Mouse (Mus musculus): ENCODE data around the gene Ralgapb. TPM values are rescaled to one million over a fixed set of nuclear protein-coding genes. Genes with fewer than 3 reads are reported as not detected.

The Ralgapb gene
- polyA plus RNA-seq, 1 experiment from 2014 or later: 25.9 TPM

GRCm38 (mm10) chr2:158370173-158370550, 39.5 kb upstream of the Ralgapb start:
- Histone ChIP-seq H3K9me3 (ENCODE audit: control insufficient read depth, low read length) (no peaks in the 10 kb centered on the region), H3K4me2 (replicated peaks; ENCODE audit: low read depth, low read length) (no peak overlapping the region), H3K9ac (ENCODE audit: low read depth, low read length) (no peak overlapping the region), H3K36me3 (ENCODE audit: control insufficient read depth, insufficient read depth, low read length) (no peaks in the 10 kb centered on the region), H3K4me3 (ENCODE audit: low read length) (no peak overlapping the region), H3K27ac (ENCODE audit: low read depth, low read length) (no peak overlapping the region), H3K4me1 (ENCODE audit: control insufficient read depth, insufficient read depth, low read length) (no peaks in the 10 kb centered on the region; the same call in 1 of the 2 replicates), H3K27me3 (ENCODE audit: control insufficient read depth, insufficient read depth, low read length) (peaks cover 2% of the 10 kb centered on the region; the same call in 1 of the 2 replicates)
- WGBS: 17% methylated on average over 5 of the region's 5 CpGs
- no peak for ATAC-seq (ENCODE audit: low FRiP score, low TSS enrichment)

- no peaks in the 10 kb centered on the region; the same call in 1 of the 2 replicates for H3K4me1 ChIP-seq (ENCODE audit: control insufficient read depth, insufficient read depth, low read length)
- no peaks in the 10 kb centered on the region for H3K36me3 ChIP-seq (ENCODE audit: control insufficient read depth, insufficient read depth, low read length)
- no peaks in the 10 kb centered on the region for H3K9me3 ChIP-seq (ENCODE audit: control insufficient read depth, low read length)
- ATAC-seq (ENCODE audit: low FRiP score, low TSS enrichment): no peak
- H3K27me3 ChIP-seq (ENCODE audit: control insufficient read depth, insufficient read depth, low read length): peaks cover 21% of the 10 kb centered on the region
- H3K27ac ChIP-seq (ENCODE audit: low read depth, low read length): no peak overlapping the region
- H3K4me3 ChIP-seq (ENCODE audit: low read length): no peak overlapping the region
- 82% methylated on average over 5 of the region's 5 CpGs for WGBS
- H3K4me2 ChIP-seq (replicated peaks; ENCODE audit: low read depth, low read length): no peak overlapping the region
- no peak overlapping the region for H3K9ac ChIP-seq (ENCODE audit: low read depth, low read length)
These were observed 36.6 kb upstream of the Ralgapb start for GRCm38 (mm10) chr2:158373061-158373460.

GRCm38 (mm10) chr2:158373516-158373915, 36.1 kb upstream of the Ralgapb start:
- no peak for ATAC-seq (ENCODE audit: low FRiP score, low TSS enrichment)
- H3K9me3 ChIP-seq (ENCODE audit: control insufficient read depth, low read length): no peaks in the 10 kb centered on the region
- no peaks in the 10 kb centered on the region for H3K36me3 ChIP-seq (ENCODE audit: control insufficient read depth, insufficient read depth, low read length)
- H3K4me1 ChIP-seq (ENCODE audit: control insufficient read depth, insufficient read depth, low read length): no peaks in the 10 kb centered on the region; the same call in 1 of the 2 replicates
- no peak overlapping the region for H3K27ac ChIP-seq (ENCODE audit: low read depth, low read length)
- H3K27me3 ChIP-seq (ENCODE audit: control insufficient read depth, insufficient read depth, low read length): peaks cover 21% of the 10 kb centered on the region
- no peak overlapping the region for H3K4me3 ChIP-seq (ENCODE audit: low read length)
- no peak overlapping the region for H3K4me2 ChIP-seq (replicated peaks; ENCODE audit: low read depth, low read length)
- no peak overlapping the region for H3K9ac ChIP-seq (ENCODE audit: low read depth, low read length)
- WGBS: 54% methylated on average over 7 of the region's 7 CpGs

GRCm38 (mm10) chr2:158375443-158376122, 34.1 kb upstream of the Ralgapb start, which contains the start of gene Snhg11:
Gene Snhg11 (plus strand): TSS chr2:158375638.
- Histone ChIP-seq H3K9me3 (ENCODE audit: control insufficient read depth, low read length) (no peaks in the 10 kb centered on the region), H3K4me3 (ENCODE audit: low read length) (peak within 1 kb of the TSS; percentile 37), H3K27me3 (ENCODE audit: control insufficient read depth, insufficient read depth, low read length) (peaks cover 21% of the 10 kb centered on the region), H3K9ac (ENCODE audit: low read depth, low read length) (peak within 1 kb of the TSS; percentile 42), H3K36me3 (ENCODE audit: control insufficient read depth, insufficient read depth, low read length) (no peaks in the 10 kb centered on the region), H3K4me2 (replicated peaks; ENCODE audit: low read depth, low read length) (peak within 1 kb of the TSS; percentile 69), H3K27ac (ENCODE audit: low read depth, low read length) (no peak within 1 kb of the TSS), H3K4me1 (ENCODE audit: control insufficient read depth, insufficient read depth, low read length) (no peaks in the 10 kb centered on the region; the same call in 1 of the 2 replicates)
- ATAC-seq (ENCODE audit: low FRiP score, low TSS enrichment): peak; percentile 69
- 1% methylated on average over 35 of the region's 36 CpGs for WGBS

GRCm38 (mm10) chr2:158376123-158376687, 33.4 kb upstream of the Ralgapb start:
- peak overlapping the region; percentile 37 for H3K4me3 ChIP-seq (ENCODE audit: low read length)
- H3K27ac ChIP-seq (ENCODE audit: low read depth, low read length): no peak overlapping the region
- H3K27me3 ChIP-seq (ENCODE audit: control insufficient read depth, insufficient read depth, low read length): peaks cover 21% of the 10 kb centered on the region
- H3K4me2 ChIP-seq (replicated peaks; ENCODE audit: low read depth, low read length): peak overlapping the region; percentile 69
- no peaks in the 10 kb centered on the region for H3K9me3 ChIP-seq (ENCODE audit: control insufficient read depth, low read length)
- no peak for ATAC-seq (ENCODE audit: low FRiP score, low TSS enrichment)
- H3K36me3 ChIP-seq (ENCODE audit: control insufficient read depth, insufficient read depth, low read length): no peaks in the 10 kb centered on the region
- 23% methylated on average over 12 of the region's 12 CpGs for WGBS
- no peaks in the 10 kb centered on the region; the same call in 1 of the 2 replicates for H3K4me1 ChIP-seq (ENCODE audit: control insufficient read depth, insufficient read depth, low read length)
- 0 out of 2 replicates have a peak overlapping the region, but pooled peaks have one; percentile 42 for H3K9ac ChIP-seq (ENCODE audit: low read depth, low read length)

GRCm38 (mm10) chr2:158376798-158377197, 32.9 kb upstream of the Ralgapb start:
- no peak for ATAC-seq (ENCODE audit: low FRiP score, low TSS enrichment)
- 67% methylated on average over 7 of the region's 7 CpGs for WGBS
- Histone ChIP-seq H3K9me3 (ENCODE audit: control insufficient read depth, low read length) (no peaks in the 10 kb centered on the region), H3K4me3 (ENCODE audit: low read length) (no peak overlapping the region), H3K27me3 (ENCODE audit: control insufficient read depth, insufficient read depth, low read length) (peaks cover 21% of the 10 kb centered on the region), H3K36me3 (ENCODE audit: control insufficient read depth, insufficient read depth, low read length) (no peaks in the 10 kb centered on the region), H3K4me1 (ENCODE audit: control insufficient read depth, insufficient read depth, low read length) (no peaks in the 10 kb centered on the region; the same call in 1 of the 2 replicates), H3K9ac (ENCODE audit: low read depth, low read length) (no peak overlapping the region), H3K4me2 (replicated peaks; ENCODE audit: low read depth, low read length) (no peak overlapping the region), H3K27ac (ENCODE audit: low read depth, low read length) (no peak overlapping the region)

- Histone ChIP-seq H3K4me3 (ENCODE audit: low read length) (no peak overlapping the region), H3K9ac (ENCODE audit: low read depth, low read length) (no peak overlapping the region), H3K36me3 (ENCODE audit: control insufficient read depth, insufficient read depth, low read length) (no peaks in the 10 kb centered on the region), H3K27me3 (ENCODE audit: control insufficient read depth, insufficient read depth, low read length) (peaks cover 21% of the 10 kb centered on the region), H3K9me3 (ENCODE audit: control insufficient read depth, low read length) (no peaks in the 10 kb centered on the region), H3K27ac (ENCODE audit: low read depth, low read length) (no peak overlapping the region), H3K4me2 (replicated peaks; ENCODE audit: low read depth, low read length) (no peak overlapping the region), H3K4me1 (ENCODE audit: control insufficient read depth, insufficient read depth, low read length) (no peaks in the 10 kb centered on the region; the same call in 1 of the 2 replicates)
- no peak for ATAC-seq (ENCODE audit: low FRiP score, low TSS enrichment)
- 95% methylated on average over 1 of the region's 1 CpGs for WGBS
These were observed 31.8 kb upstream of the Ralgapb start for GRCm38 (mm10) chr2:158377811-158378210.

GRCm38 (mm10) chr2:158379354-158380078, 30.1 kb upstream of the Ralgapb start:
- Histone ChIP-seq H3K27me3 (ENCODE audit: control insufficient read depth, insufficient read depth, low read length) (peaks cover 21% of the 10 kb centered on the region), H3K27ac (ENCODE audit: low read depth, low read length) (no peak overlapping the region), H3K4me3 (ENCODE audit: low read length) (no peak overlapping the region), H3K9me3 (ENCODE audit: control insufficient read depth, low read length) (no peaks in the 10 kb centered on the region), H3K36me3 (ENCODE audit: control insufficient read depth, insufficient read depth, low read length) (no peaks in the 10 kb centered on the region), H3K4me2 (replicated peaks; ENCODE audit: low read depth, low read length) (no peak overlapping the region), H3K9ac (ENCODE audit: low read depth, low read length) (peak overlapping the region; percentile 4; the same call in 1 of the 2 replicates), H3K4me1 (ENCODE audit: control insufficient read depth, insufficient read depth, low read length) (no peaks in the 10 kb centered on the region; the same call in 1 of the 2 replicates)
- 42% methylated on average over 13 of the region's 13 CpGs for WGBS
- 0 out of 2 replicates have a peak, but pooled peaks have one; percentile 44 for ATAC-seq (ENCODE audit: low FRiP score, low TSS enrichment)
